Mouse (Mus musculus): Measurements from ENCODE around the gene Nkx6-1.

The Nkx6-1 gene

GRCm38 (mm10) chr5:101664945-101665615 is at the start of gene Nkx6-1:
TSS of gene Nkx6-1 (minus strand) at chr5:101664996.
- peak; percentile 97 for DNase-seq

GRCm38 (mm10) chr5:101713064-101713613 is 48.3 kb upstream of the Nkx6-1 start:
- no peak for DNase-seq

- no peak for DNase-seq
Measured at GRCm38 (mm10) chr5:101703374-101704260, 38.8 kb upstream of the Nkx6-1 start.

- DNase-seq: no peak
Measured at GRCm38 (mm10) chr5:101702636-101703035, 37.8 kb upstream of the Nkx6-1 start.

GRCm38 (mm10) chr5:101700607-101701006 is 35.8 kb upstream of the Nkx6-1 start:
- DNase-seq: peak; percentile 73

GRCm38 (mm10) chr5:101688581-101688980 is 23.8 kb upstream of the Nkx6-1 start:
- DNase-seq: peak; percentile 84

GRCm38 (mm10) chr5:101683340-101683739 is 18.5 kb upstream of the Nkx6-1 start:
- DNase-seq: peak; percentile 34

GRCm38 (mm10) chr5:101680338-101680737 is 15.5 kb upstream of the Nkx6-1 start:
- DNase-seq: no peak

GRCm38 (mm10) chr5:101669381-101669780 is 4.6 kb upstream of the Nkx6-1 start:
- DNase-seq: peak; percentile 82

- no peak for DNase-seq
Measured at GRCm38 (mm10) chr5:101668475-101668874, 3.7 kb upstream of the Nkx6-1 start.

GRCm38 (mm10) chr5:101668028-101668427 is 3.2 kb upstream of the Nkx6-1 start:
- no peak for DNase-seq

GRCm38 (mm10) chr5:101667263-101667990 is 2.6 kb upstream of the Nkx6-1 start:
- no peak for DNase-seq

- no peak for DNase-seq
Measured at GRCm38 (mm10) chr5:101666713-101667112, 1.9 kb upstream of the Nkx6-1 start.

GRCm38 (mm10) chr5:101666091-101666490 is 1.3 kb upstream of the Nkx6-1 start:
- DNase-seq: no peak

- DNase-seq: peak; percentile 73
Measured at GRCm38 (mm10) chr5:101664423-101664921, 324 bp downstream of the Nkx6-1 start.

- DNase-seq: peak; percentile 49
Measured at GRCm38 (mm10) chr5:101663621-101664422, 974 bp downstream of the Nkx6-1 start.

- peak; percentile 86 for DNase-seq
Measured at GRCm38 (mm10) chr5:101663176-101663575, 1.6 kb downstream of the Nkx6-1 start.

- DNase-seq: no peak
Measured at GRCm38 (mm10) chr5:101662485-101662884, 2.3 kb downstream of the Nkx6-1 start.

GRCm38 (mm10) chr5:101661561-101662211 is 3.1 kb downstream of the Nkx6-1 start:
- no peak for DNase-seq

GRCm38 (mm10) chr5:101660666-101661065 is 4.1 kb downstream of the Nkx6-1 start:
- no peak for DNase-seq

- peak; percentile 85 for DNase-seq
Measured at GRCm38 (mm10) chr5:101659411-101659971, 5.3 kb downstream of the Nkx6-1 start.

All from embryo, embryonic 11 days (tissue).